Mouse (Mus musculus): ENCODE data around the gene Ppp2r5e. TPM values are rescaled to one million over a fixed set of nuclear protein-coding genes. Genes with fewer than 3 reads are reported as not detected.
"Not testable (repeated sequence)": the region's sequence is repeated elsewhere in the genome, so short reads cannot be mapped to it uniquely, and the experiment has no call there.

The Ppp2r5e gene
- polyA plus RNA-seq, 1 experiment from 2014 or later: 19.6 TPM

DNA sequence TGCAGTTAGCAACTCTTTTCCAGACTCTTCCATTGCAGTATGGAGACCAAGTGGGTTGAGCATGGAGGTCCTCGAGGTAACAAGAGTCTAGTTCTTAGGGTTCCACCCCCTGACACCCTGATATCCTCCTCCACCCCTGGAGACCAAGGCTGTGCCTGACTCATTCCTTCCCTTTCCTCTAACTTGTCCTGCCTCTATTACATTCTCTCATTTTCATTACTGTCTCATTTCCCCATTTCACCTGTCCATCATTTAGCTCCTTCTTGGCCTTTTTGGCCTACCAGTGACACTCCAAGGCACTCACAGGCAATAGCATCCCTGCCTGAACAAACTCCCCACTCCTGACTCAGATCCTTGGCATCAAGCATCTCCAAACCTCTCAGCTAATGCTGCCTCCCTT, 98.3 kb downstream of the Ppp2r5e start:
- no peak overlapping the region for H3K27ac ChIP-seq (replicated peaks)
- no peaks in the 10 kb centered on the region for H3K36me3 ChIP-seq
- no peaks in the 10 kb centered on the region for H3K9me3 ChIP-seq
- ATAC-seq (ENCODE audit: low read depth): no peak
- no peak overlapping the region for H3K4me2 ChIP-seq
- no peak overlapping the region for H3K9ac ChIP-seq
- 89% methylated on average over 1 of the region's 1 CpGs for WGBS
- H3K4me3 ChIP-seq: no peak overlapping the region
- no peaks in the 10 kb centered on the region for H3K27me3 ChIP-seq
- no peaks in the 10 kb centered on the region for H3K4me1 ChIP-seq (replicated peaks)

DNA sequence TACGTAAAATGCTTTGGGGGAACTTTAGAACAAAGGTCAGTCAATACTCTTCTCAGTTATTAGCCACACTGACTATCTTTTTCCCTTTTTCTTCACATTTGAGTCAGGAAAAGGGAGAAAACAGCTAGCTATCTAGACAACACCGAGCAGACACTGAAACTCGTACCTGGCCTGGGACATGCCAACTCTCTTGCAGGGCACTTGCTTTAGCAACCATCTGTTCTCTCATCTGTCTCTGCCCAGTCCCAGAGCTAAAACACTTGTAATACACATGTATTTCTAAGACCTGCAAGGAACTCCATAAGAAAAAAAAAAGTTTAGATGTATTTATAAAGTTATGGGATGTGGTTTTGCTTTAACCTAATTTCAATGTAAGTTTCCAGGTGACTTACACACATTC, 100.4 kb downstream of the Ppp2r5e start:
- no peak for ATAC-seq (ENCODE audit: low read depth)
- Histone ChIP-seq H3K27ac (replicated peaks) (no peak overlapping the region), H3K4me2 (no peak overlapping the region), H3K9me3 (no peaks in the 10 kb centered on the region), H3K4me1 (replicated peaks) (no peaks in the 10 kb centered on the region), H3K4me3 (no peak overlapping the region), H3K27me3 (no peaks in the 10 kb centered on the region), H3K36me3 (0 out of 2 replicates have a peak, but pooled peaks cover 4% of the 10 kb centered on the region), H3K9ac (no peak overlapping the region)
- WGBS: 89% methylated on average over 3 of the region's 3 CpGs

DNA sequence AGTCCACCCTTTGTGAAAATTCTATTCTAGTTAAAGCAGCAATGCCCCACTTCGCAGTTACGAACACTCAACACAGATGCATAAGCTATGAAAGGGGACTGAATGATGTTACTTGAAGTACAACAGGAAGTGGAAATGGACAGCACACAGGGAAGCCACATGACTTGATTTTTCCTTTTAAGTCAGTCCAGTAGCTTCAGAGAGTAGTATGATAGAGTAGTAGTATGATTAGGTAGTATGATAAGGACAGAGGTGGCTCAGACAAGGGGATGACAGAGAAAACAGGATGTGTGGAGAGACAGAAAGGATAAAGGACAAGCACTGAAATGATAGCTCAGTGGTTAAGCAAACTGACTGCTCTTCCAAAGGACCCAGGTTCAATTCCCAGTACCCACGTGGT, 101.4 kb downstream of the Ppp2r5e start:
- WGBS: 96% methylated on average over 3 of the region's 3 CpGs
- H3K9ac ChIP-seq: no peak overlapping the region
- ATAC-seq (ENCODE audit: low read depth): no peak

DNA sequence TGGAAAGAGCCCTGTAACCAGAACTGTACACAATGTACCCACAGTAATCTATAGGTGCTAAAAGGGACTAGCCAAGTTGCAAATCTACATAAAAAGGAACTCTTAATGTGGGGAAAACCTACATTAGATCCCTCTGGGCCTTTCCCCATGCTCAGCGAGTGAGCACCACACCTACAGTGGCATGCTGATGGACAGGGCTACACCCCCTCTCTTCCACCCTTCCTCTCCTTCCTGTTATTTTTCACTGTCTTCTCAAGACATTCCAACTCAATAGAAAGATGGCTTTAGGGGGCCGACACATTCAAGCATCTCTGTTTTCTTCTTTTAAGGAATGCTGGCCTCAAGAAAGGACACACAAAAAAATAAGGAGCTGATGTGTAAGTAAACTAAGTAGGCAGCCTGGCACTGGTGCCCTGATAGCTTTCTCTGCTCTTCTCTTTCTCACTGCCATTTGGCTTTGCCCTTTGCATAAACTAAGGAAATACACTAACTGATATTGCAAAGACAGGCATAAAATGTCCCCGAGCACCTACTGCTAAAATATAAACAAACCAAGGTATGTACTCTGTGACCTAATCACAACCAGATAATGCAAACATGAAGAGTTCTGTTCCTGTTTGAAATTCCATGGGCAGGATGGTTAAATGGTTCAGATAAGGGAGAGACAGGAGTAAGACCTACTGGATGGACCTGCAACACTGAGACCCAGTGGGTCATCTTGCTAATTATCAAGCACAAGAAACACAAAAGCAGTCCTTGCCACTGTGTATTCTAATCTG, 103.3 kb downstream of the Ppp2r5e start:
- Histone ChIP-seq H3K4me3 (no peak overlapping the region), H3K27me3 (no peaks in the 10 kb centered on the region), H3K9ac (no peak overlapping the region), H3K36me3 (0 out of 2 replicates have a peak, but pooled peaks cover 8% of the 10 kb centered on the region), H3K4me2 (no peak overlapping the region), H3K27ac (replicated peaks) (no peak overlapping the region), H3K4me1 (replicated peaks) (no peaks in the 10 kb centered on the region), H3K9me3 (no peaks in the 10 kb centered on the region)
- 82% methylated on average over 3 of the region's 3 CpGs for WGBS
- no peak for ATAC-seq (ENCODE audit: low read depth)

More for the DNA sequence above, 101.4 kb downstream of the Ppp2r5e start:
- H3K4me2 ChIP-seq: no peak overlapping the region
- no peaks in the 10 kb centered on the region for H3K27me3 ChIP-seq
- no peak overlapping the region for H3K27ac ChIP-seq (replicated peaks)
- H3K9me3 ChIP-seq: no peaks in the 10 kb centered on the region
- H3K4me3 ChIP-seq: no peak overlapping the region
- H3K4me1 ChIP-seq (replicated peaks): no peaks in the 10 kb centered on the region
- 0 out of 2 replicates have a peak, but pooled peaks cover 8% of the 10 kb centered on the region for H3K36me3 ChIP-seq

DNA sequence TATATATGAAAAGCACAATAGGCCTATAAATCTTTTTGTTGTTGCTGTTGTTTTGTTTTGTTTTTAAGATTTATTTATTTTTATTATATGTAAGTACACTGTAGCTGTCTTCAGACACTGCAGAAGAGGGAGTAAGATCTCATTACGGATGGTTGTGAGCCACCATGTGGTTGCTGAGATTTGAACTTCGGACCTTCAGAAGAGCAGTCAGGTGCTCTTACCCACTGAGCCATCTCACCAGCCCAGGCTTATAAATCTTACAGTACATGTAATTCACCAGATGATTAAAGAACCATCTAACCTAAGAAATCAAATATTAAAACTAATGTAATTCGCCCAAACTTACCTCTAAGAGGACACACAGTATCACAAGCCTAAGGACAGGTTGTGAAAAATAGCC, 103.9 kb downstream of the Ppp2r5e start:
- not testable (repeated sequence) for H3K4me2 ChIP-seq; H3K9ac ChIP-seq; H3K27ac ChIP-seq (replicated peaks); H3K27me3 ChIP-seq; H3K4me1 ChIP-seq (replicated peaks); H3K9me3 ChIP-seq; H3K36me3 ChIP-seq; H3K4me3 ChIP-seq; ATAC-seq (ENCODE audit: low read depth)
- 93% methylated on average over 3 of the region's 3 CpGs for WGBS

DNA sequence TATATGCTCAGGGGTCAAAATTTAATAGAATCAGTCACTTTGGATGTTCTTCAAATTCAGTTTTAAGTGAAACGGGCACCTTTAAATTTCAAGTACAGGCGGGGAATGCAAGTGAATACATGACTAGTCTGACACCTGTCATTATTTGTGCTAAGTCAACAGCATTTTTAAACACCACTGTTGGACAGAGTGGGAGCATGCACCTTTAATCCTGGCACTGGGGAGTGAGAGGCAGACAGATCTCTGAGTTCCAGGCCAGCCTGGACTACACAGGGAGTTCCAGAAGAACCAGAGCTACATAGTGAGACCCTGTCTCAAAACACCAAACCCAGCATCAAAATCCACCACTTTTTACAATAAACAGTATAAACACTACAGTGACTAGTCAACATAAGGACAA, 108.5 kb downstream of the Ppp2r5e start:
- no peak overlapping the region for H3K4me2 ChIP-seq
- WGBS: 92% methylated on average over 2 of the region's 2 CpGs

DNA sequence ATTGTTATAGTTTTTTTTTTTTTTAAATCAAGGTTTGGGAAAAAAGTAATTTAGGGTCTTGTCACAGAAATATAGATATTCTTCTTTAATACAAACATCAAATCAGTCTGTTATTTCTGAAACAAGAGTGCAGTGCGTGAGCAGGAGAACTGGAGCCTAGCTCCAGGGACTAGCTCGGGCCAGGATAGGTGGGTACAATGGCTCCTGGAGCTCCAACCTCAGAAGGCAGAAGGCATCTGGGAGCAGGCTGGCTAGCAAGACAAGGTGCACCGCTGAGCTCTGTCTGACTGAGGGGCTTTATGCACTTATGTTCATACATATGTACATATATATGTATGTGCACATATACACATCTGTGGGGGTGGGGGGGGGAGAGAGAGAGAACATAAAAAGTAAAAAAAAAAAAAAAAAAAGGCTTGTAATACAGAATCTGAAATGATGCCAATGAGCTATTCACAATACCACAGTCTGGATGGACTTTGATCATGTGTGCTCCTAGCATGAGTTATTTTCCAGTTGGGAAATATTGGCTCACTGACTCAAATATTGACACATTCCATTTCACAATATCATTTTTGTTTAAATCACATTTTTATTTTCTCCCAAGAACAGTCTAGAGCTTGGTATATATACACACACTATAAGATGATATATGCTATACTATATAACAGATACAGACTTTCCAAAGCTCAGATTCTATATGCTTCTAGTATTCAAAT, 109.3 kb downstream of the Ppp2r5e start:
- 94% methylated on average over 3 of the region's 3 CpGs for WGBS
- 0 out of 2 replicates have a peak, but pooled peaks cover 5% of the 10 kb centered on the region for H3K36me3 ChIP-seq
- H3K4me3 ChIP-seq: no peak overlapping the region
- no peak for ATAC-seq (ENCODE audit: low read depth)
- H3K27ac ChIP-seq (replicated peaks): no peak overlapping the region
- H3K9ac ChIP-seq: no peak overlapping the region
- no peaks in the 10 kb centered on the region for H3K9me3 ChIP-seq
- no peaks in the 10 kb centered on the region for H3K4me1 ChIP-seq (replicated peaks)
- H3K4me2 ChIP-seq: no peak overlapping the region
- H3K27me3 ChIP-seq: no peaks in the 10 kb centered on the region

More for the DNA sequence above, 108.5 kb downstream of the Ppp2r5e start:
- Histone ChIP-seq H3K36me3 (0 out of 2 replicates have a peak, but pooled peaks cover 7% of the 10 kb centered on the region), H3K27ac (replicated peaks) (no peak overlapping the region), H3K9me3 (no peaks in the 10 kb centered on the region), H3K9ac (no peak overlapping the region), H3K4me3 (no peak overlapping the region), H3K4me1 (replicated peaks) (no peaks in the 10 kb centered on the region), H3K27me3 (no peaks in the 10 kb centered on the region)
- no peak for ATAC-seq (ENCODE audit: low read depth)

DNA sequence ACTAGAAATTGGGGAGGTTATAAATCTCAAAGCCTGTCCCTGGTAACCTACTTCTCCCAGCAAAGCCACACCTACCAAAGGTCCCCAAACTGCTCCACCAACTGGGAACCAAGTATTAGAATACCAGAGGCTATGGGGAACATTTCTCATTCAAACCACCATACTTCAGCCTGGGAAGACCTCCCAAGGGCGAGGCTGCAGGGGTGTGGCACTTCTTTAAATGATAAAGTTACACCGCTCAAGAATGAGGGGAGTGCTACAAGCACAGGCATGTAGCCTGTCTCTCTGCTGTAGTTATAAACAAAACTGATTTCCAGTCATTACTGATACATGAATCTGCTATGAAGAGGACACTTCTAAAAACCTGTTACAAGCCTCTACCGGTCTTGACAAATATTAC, 113.3 kb downstream of the Ppp2r5e start:
- 93% methylated on average over 3 of the region's 3 CpGs for WGBS
- Histone ChIP-seq H3K9me3 (no peaks in the 10 kb centered on the region), H3K27me3 (no peaks in the 10 kb centered on the region), H3K36me3 (0 out of 2 replicates have a peak, but pooled peaks cover 5% of the 10 kb centered on the region), H3K4me2 (no peak overlapping the region), H3K27ac (replicated peaks) (no peak overlapping the region), H3K9ac (no peak overlapping the region), H3K4me3 (no peak overlapping the region), H3K4me1 (replicated peaks) (no peaks in the 10 kb centered on the region; the same call in 1 of the 2 replicates)
- no peak for ATAC-seq (ENCODE audit: low read depth)

DNA sequence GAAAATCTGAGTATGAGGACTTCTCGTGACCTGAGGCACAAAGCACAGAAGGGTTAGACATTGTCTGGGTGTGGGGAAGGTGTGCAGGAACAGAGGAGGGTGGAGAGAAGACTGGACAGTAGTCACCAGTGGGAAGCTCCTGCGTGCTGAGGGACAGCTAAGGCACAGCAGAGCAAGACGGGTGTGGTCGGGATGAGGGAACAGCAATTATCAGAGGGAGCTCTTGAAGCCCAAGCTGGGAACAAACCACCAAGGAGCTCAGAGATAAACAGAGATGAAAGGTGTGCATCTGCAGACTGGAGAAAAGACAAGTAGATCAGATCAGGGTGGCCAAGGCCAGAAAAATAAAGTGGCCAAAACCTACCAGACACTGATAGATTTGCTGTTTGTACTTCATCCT, 114.0 kb downstream of the Ppp2r5e start:
- Histone ChIP-seq H3K27ac (replicated peaks) (no peak overlapping the region), H3K27me3 (no peaks in the 10 kb centered on the region), H3K36me3 (0 out of 2 replicates have a peak, but pooled peaks cover 10% of the 10 kb centered on the region), H3K9me3 (no peaks in the 10 kb centered on the region), H3K4me2 (no peak overlapping the region), H3K4me3 (no peak overlapping the region), H3K4me1 (replicated peaks) (no peaks in the 10 kb centered on the region; the same call in 1 of the 2 replicates), H3K9ac (no peak overlapping the region)
- WGBS: 91% methylated on average over 4 of the region's 4 CpGs
- ATAC-seq (ENCODE audit: low read depth): no peak

DNA sequence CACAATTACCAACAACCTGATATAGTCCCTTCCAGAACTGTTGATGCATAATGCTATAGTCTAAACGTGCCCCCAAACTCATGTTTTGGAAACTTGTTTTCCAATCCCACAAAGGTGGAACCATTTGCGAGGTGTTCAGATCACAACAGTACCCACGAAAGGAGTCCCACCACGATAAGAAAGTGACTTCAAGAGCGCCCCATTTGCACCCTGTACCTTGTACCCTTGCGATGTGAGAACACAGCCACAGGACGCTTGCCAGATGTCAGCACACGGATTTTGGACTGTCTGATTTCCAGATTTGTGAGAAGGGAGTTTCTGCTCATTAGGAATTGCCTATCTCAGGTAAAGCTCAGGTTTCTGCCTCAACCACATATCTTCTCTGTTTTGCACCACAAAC, 116.0 kb downstream of the Ppp2r5e start:
- no peak for ATAC-seq (ENCODE audit: low read depth)
- Histone ChIP-seq H3K9ac (no peak overlapping the region), H3K36me3 (0 out of 2 replicates have a peak, but pooled peaks cover 10% of the 10 kb centered on the region), H3K4me3 (no peak overlapping the region), H3K27ac (replicated peaks) (no peak overlapping the region), H3K9me3 (no peaks in the 10 kb centered on the region), H3K27me3 (no peaks in the 10 kb centered on the region), H3K4me2 (no peak overlapping the region), H3K4me1 (replicated peaks) (no peaks in the 10 kb centered on the region; the same call in 1 of the 2 replicates)
- 93% methylated on average over 8 of the region's 8 CpGs for WGBS

DNA sequence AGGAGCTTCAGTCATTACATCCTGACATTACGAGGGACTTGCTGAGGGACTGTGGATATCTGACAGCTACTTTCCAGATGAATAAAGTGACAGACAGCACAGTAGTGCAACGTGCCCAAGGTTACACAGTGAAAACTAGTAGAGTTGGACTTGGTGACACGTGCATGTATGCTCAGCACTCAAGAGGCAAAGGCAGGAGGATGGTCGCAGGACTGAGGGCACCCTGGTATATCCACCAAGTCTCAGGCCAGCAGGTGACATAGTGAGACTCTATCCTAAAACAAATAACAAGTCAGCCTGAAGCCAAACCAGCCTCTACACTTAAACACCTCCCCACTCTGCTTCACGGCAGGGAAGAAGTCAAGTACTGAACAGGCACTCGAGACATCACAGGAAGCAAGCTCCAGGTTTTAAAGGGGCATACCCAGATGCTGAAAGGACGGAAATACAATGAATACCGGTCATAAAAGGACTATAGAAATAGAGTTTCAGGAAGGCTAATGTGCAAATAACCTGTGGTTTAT, 116.6 kb downstream of the Ppp2r5e start:
- Histone ChIP-seq H3K9me3 (no peaks in the 10 kb centered on the region), H3K4me2 (no peak overlapping the region), H3K36me3 (0 out of 2 replicates have a peak, but pooled peaks cover 10% of the 10 kb centered on the region), H3K27me3 (no peaks in the 10 kb centered on the region), H3K4me1 (replicated peaks) (no peaks in the 10 kb centered on the region; the same call in 1 of the 2 replicates), H3K9ac (no peak overlapping the region), H3K27ac (replicated peaks) (no peak overlapping the region), H3K4me3 (no peak overlapping the region)
- ATAC-seq (ENCODE audit: low read depth): no peak
- 81% methylated on average over 8 of the region's 8 CpGs for WGBS

DNA sequence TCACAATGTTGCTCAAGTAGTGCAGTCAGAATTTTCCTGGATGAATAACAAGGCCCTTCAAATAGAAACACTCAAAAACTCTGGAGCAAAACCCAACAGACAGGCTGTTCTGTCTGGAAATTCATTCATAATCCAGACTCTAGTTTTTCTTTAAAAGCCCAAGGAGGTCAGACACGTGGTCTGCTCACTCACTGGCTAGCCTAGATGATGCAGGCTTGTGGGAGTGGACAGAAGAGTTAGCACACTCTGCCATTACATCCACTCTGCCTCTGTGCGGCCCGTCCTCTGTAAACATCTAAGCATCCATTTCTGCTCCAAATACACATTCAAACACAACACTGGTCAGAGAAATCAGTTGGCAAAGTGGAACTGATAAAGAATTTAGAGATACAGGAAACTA, 117.4 kb downstream of the Ppp2r5e start:
- no peak overlapping the region for H3K27ac ChIP-seq (replicated peaks)
- H3K4me3 ChIP-seq: no peak overlapping the region
- H3K36me3 ChIP-seq: 0 out of 2 replicates have a peak, but pooled peaks cover 10% of the 10 kb centered on the region
- WGBS: 91% methylated on average over 3 of the region's 3 CpGs
- no peak for ATAC-seq (ENCODE audit: low read depth)
- no peak overlapping the region for H3K9ac ChIP-seq
- H3K9me3 ChIP-seq: no peaks in the 10 kb centered on the region
- H3K27me3 ChIP-seq: no peaks in the 10 kb centered on the region
- no peaks in the 10 kb centered on the region; the same call in 1 of the 2 replicates for H3K4me1 ChIP-seq (replicated peaks)
- H3K4me2 ChIP-seq: no peak overlapping the region
